Mouse (Mus musculus) inflammation-experienced regulatory T-cells, adult 6 months (primary cell): ENCODE measurements around the gene Nucb1. TPM values are rescaled to one million over a fixed set of nuclear protein-coding genes. Genes with fewer than 3 reads are reported as not detected.
A peak's percentile ranks its signal among the peaks of the same experiment; 100 is the strongest.
"Not testable (repeated sequence)": the region's sequence is repeated elsewhere in the genome, so short reads cannot be mapped to it uniquely, and the experiment has no call there.

Source experiments
- ATAC-seq: one replicate; pipeline ENCODE4 v1.8.0; 2017
- polyA plus RNA-seq, 3 experiments: library from polyadenylated mRNA; unstranded; fragments of 100-300 nt; shearing (Covaris generic); gene quantifications; one replicate each; pipeline ENCODE4 v1.2.1; 2017

The Nucb1 gene
- polyA plus RNA-seq, 3 experiments from 2014 or later: 119 to 153 (median 121) TPM

- peak; percentile 46 for ATAC-seq
Measured at GRCm38 (mm10) chr7:45488293-45489204, 21.7 kb downstream of the Nucb1 start, which contains the start of gene Dhdh. Gene Dhdh, minus strand, starts transcription at chr7:45488805.

- no peak for ATAC-seq
Measured at GRCm38 (mm10) chr7:45487861-45488292, 22.3 kb downstream of the Nucb1 start.

GRCm38 (mm10) chr7:45486761-45487415, 23.3 kb downstream of the Nucb1 start, which contains the start of gene Gm45808:
Gene Gm45808, minus strand, starts transcription at chr7:45486811.
- ATAC-seq: no peak

GRCm38 (mm10) chr7:45486158-45486557, 24.0 kb downstream of the Nucb1 start:
- ATAC-seq: no peak

- ATAC-seq: not testable (repeated sequence)
Measured at GRCm38 (mm10) chr7:45484985-45485384, 25.2 kb downstream of the Nucb1 start.

GRCm38 (mm10) chr7:45482166-45482565, 28.0 kb downstream of the Nucb1 start:
- ATAC-seq: no peak

- ATAC-seq: peak; percentile 54
Measured at GRCm38 (mm10) chr7:45481374-45481927, 28.8 kb downstream of the Nucb1 start, which contains the start of gene Tulp2. Gene Tulp2, plus strand, starts transcription at chr7:45481877.

- not testable (repeated sequence) for ATAC-seq
Measured at GRCm38 (mm10) chr7:45480310-45480709, 29.9 kb downstream of the Nucb1 start.

- ATAC-seq: no peak
Measured at GRCm38 (mm10) chr7:45478774-45479173, 31.4 kb downstream of the Nucb1 start.

- ATAC-seq: peak; percentile 52
Measured at GRCm38 (mm10) chr7:45477003-45477402, 33.2 kb downstream of the Nucb1 start.

- no peak for ATAC-seq
Measured at GRCm38 (mm10) chr7:45476453-45476852, 33.8 kb downstream of the Nucb1 start.

GRCm38 (mm10) chr7:45475291-45475969, 34.8 kb downstream of the Nucb1 start:
- ATAC-seq: no peak

- ATAC-seq: peak; percentile 69
Measured at GRCm38 (mm10) chr7:45470869-45471268, 39.3 kb downstream of the Nucb1 start.

- ATAC-seq: no peak
Measured at GRCm38 (mm10) chr7:45467090-45467670, 43.0 kb downstream of the Nucb1 start.

- peak; percentile 81 for ATAC-seq
Measured at GRCm38 (mm10) chr7:45466283-45467089, 43.7 kb downstream of the Nucb1 start, which contains the start of gene Bax. Gene Bax, minus strand, starts transcription at chr7:45466898.

- no peak for ATAC-seq
Measured at GRCm38 (mm10) chr7:45465549-45465948, 44.7 kb downstream of the Nucb1 start.

GRCm38 (mm10) chr7:45465112-45465511, 45.1 kb downstream of the Nucb1 start:
- ATAC-seq: no peak

GRCm38 (mm10) chr7:45463987-45464778, 46.0 kb downstream of the Nucb1 start:
- ATAC-seq: no peak

- not testable (repeated sequence) for ATAC-seq
Measured at GRCm38 (mm10) chr7:45462868-45463267, 47.3 kb downstream of the Nucb1 start.

- no peak for ATAC-seq
Measured at GRCm38 (mm10) chr7:45462325-45462724, 47.9 kb downstream of the Nucb1 start.
